Mouse (Mus musculus) CH12.LX (cell line): ENCODE results near the gene Clec11a. TPM values are rescaled to one million over a fixed set of nuclear protein-coding genes. Genes with fewer than 3 reads are reported as not detected.

Experiments used
- DNase-seq: peaks from one replicate; pipeline ENCODE4 v3.0.0-alpha.2; 2013; ENCODE audit errors: extremely low read depth
- H3K27ac ChIP-seq: 2 replicates; pipeline ENCODE4 v1.5.1; 2012; ENCODE audit warnings: low read depth, mild to moderate bottlenecking, control low read depth, moderate library complexity; ENCODE audit not compliant: insufficient read depth
- H3K27me3 ChIP-seq: replicated peaks from 2 replicates; pipeline ENCODE3; 2012; ENCODE audit warnings: inconsistent platforms
- H3K36me3 ChIP-seq, 2 experiments: replicated peaks in 1 of 2; 2 replicates each; pipeline versions ENCODE3 to v1.6.1; 2012; ENCODE audit warnings: inconsistent platforms in 1 of 2, low read length in 1 of 2, mild to moderate bottlenecking in 1 of 2, mixed read lengths in 1 of 2, moderate library complexity in 1 of 2; ENCODE audit not compliant: control insufficient read depth in 1 of 2, insufficient read depth in 1 of 2
- H3K4me1 ChIP-seq, 2 experiments: 2 replicates each; pipeline ENCODE4 v1.6.1; 2012; ENCODE audit warnings: inconsistent platforms in 1 of 2, moderate library complexity in 1 of 2; ENCODE audit not compliant: insufficient read depth in 2 of 2, control insufficient read depth in 1 of 2
- H3K4me2 ChIP-seq: 2 replicates; pipeline ENCODE4 v1.6.1; 2012; ENCODE audit warnings: low read depth, mild to moderate bottlenecking, control low read depth; ENCODE audit not compliant: poor library complexity, insufficient read depth, severe bottlenecking
- H3K4me3 ChIP-seq, 3 experiments: fragments of 150-350 bp in 1 of 3; sonication (generic) in 1 of 3; replicated peaks in 1 of 3; 2 replicates each; pipeline versions ENCODE3 to v1.5.1; 2011 to 2012; ENCODE audit warnings: low read depth in 2 of 3, low read length in 2 of 3, mild to moderate bottlenecking in 2 of 3, moderate library complexity in 2 of 3, control low read depth in 1 of 3, improper control_type of control experiment in 1 of 3, inconsistent platforms in 1 of 3, mixed read lengths in 1 of 3; ENCODE audit not compliant: poor library complexity in 1 of 3
- H3K79me2 ChIP-seq: replicated peaks from 2 replicates; pipeline ENCODE4 v1.6.1; 2012; ENCODE audit warnings: mild to moderate bottlenecking, moderate library complexity; ENCODE audit not compliant: control insufficient read depth, poor library complexity, insufficient read depth, severe bottlenecking; ENCODE audit errors: extremely low read depth
- H3K9ac ChIP-seq: 2 replicates; pipeline ENCODE4 v1.6.1; 2012; ENCODE audit warnings: low read depth, mild to moderate bottlenecking, control low read depth, moderate library complexity; ENCODE audit not compliant: insufficient read depth
- H3K9me3 ChIP-seq: replicated peaks from 2 replicates; pipeline ENCODE3; 2012; ENCODE audit warnings: low read length, inconsistent platforms, mixed read lengths
- BHLHE40 ChIP-seq: IDR thresholded peaks from 2 replicates; pipeline ENCODE4 v1.6.1; 2011; ENCODE audit warnings: mild to moderate bottlenecking, low read depth, low read length, improper control_type of control experiment
- CHD1 ChIP-seq: IDR thresholded peaks from 2 replicates; pipeline ENCODE4 v1.6.1; 2012; ENCODE audit warnings: low read depth, low read length, improper control_type of control experiment, inconsistent platforms
- CHD2 ChIP-seq: IDR thresholded peaks from 2 replicates; pipeline ENCODE4 v1.6.1; 2011; ENCODE audit warnings: low read length, improper control_type of control experiment
- CTCF ChIP-seq, 2 experiments: IDR thresholded peaks in 1 of 2; conservative IDR thresholded peaks in 1 of 2; 2 replicates each; pipeline ENCODE4 v1.5.1; 2011 to 2012; ENCODE audit warnings: low read depth in 2 of 2, low read length in 2 of 2, improper control_type of control experiment in 1 of 2, inconsistent platforms in 1 of 2, mild to moderate bottlenecking in 1 of 2, moderate library complexity in 1 of 2
- E2F4 ChIP-seq: IDR thresholded peaks from 2 replicates; pipeline ENCODE4 v1.6.1; 2011; ENCODE audit warnings: low read depth, low read length, improper control_type of control experiment; ENCODE audit not compliant: insufficient replicate concordance
- KAT2A ChIP-seq: IDR thresholded peaks from 2 replicates; pipeline ENCODE4 v1.6.1; 2012; ENCODE audit warnings: low read length, improper control_type of control experiment, inconsistent platforms; ENCODE audit not compliant: insufficient replicate concordance
- MAZ ChIP-seq: IDR thresholded peaks from 2 replicates; pipeline ENCODE4 v1.6.1; 2012; ENCODE audit warnings: low read depth, mild to moderate bottlenecking, inconsistent platforms, low read length, improper control_type of control experiment, moderate library complexity
- MXI1 ChIP-seq: IDR thresholded peaks from 2 replicates; pipeline ENCODE4 v1.6.1; 2011; ENCODE audit warnings: mild to moderate bottlenecking, low read depth, low read length, improper control_type of control experiment
- MYC ChIP-seq: IDR thresholded peaks from 2 replicates; pipeline ENCODE4 v1.6.1; 2011; ENCODE audit warnings: low read depth, mild to moderate bottlenecking, improper control_type of control experiment, low read length
- NELFE ChIP-seq: IDR thresholded peaks from 2 replicates; pipeline ENCODE4 v1.6.1; 2011; ENCODE audit warnings: low read depth, low read length, improper control_type of control experiment
- POLR2A ChIP-seq: IDR thresholded peaks from 2 replicates; pipeline ENCODE4 v1.6.1; 2011; ENCODE audit warnings: low read depth, mild to moderate bottlenecking, improper control_type of control experiment, low read length
- RAD21 ChIP-seq: IDR thresholded peaks from 2 replicates; pipeline ENCODE4 v1.6.1; 2011; ENCODE audit warnings: low read depth, mild to moderate bottlenecking, low read length, improper control_type of control experiment, moderate library complexity
- TCF12 ChIP-seq: IDR thresholded peaks from 2 replicates; pipeline ENCODE4 v1.6.1; 2014; ENCODE audit warnings: low read depth, mild to moderate bottlenecking, inconsistent platforms, low read length, improper control_type of control experiment
- ZNF384 ChIP-seq: IDR thresholded peaks from 2 replicates; pipeline ENCODE4 v1.6.1; 2012; ENCODE audit warnings: low read depth, low read length, improper control_type of control experiment, inconsistent platforms
- dilution Hi-C: fragments of 300-500 bp; cut with MboI; formaldehyde crosslinking; loops from 2 replicates; pipeline ENCODE4 v1.14.3; 2020; ENCODE audit warnings: low sequenced_read_pairs; ENCODE audit not compliant: extremely low pct_unique_long_range_greater_than_20kb, extremely low pct_ligation_motif_present
- in situ Hi-C: fragments of 300-500 bp; cut with MboI; formaldehyde crosslinking; loops from 3 replicates; pipeline ENCODE4 v1.14.3; 2019; ENCODE audit warnings: low sequenced_read_pairs, low pct_ligation_motif_present, low pct_unique_long_range_greater_than_20kb, mixed read lengths
- polyA plus RNA-seq: library from polyadenylated mRNA; unstranded; fragments of >175 nt; gene quantifications from 2 replicates; pipeline ENCODE4 v1.2.1, GENCODE M21; 2012; ENCODE audit warnings: low read depth; ENCODE audit not compliant: insufficient read length
- total RNA-seq, 2 experiments: library from RNA; depleted of rRNA; stranded (reverse); fragments of 300-350 nt in 1 of 2; fragments of >200 nt in 1 of 2; gene quantifications; 2 replicates each; pipeline ENCODE4 v1.2.3; 2012 to 2014

Gene Clec11a
- total RNA-seq (2012; rRNA removed) (0.89 and 0.97 TPM in 2 replicates), total RNA-seq (2014; rRNA removed) (0.46 and 0.69 TPM in 2 replicates), polyA plus RNA-seq (0.38 and 0.53 TPM in 2 replicates)

GRCm38 (mm10) chr7:44306516-44307240, at the start of gene Clec11a:
Gene Clec11a, minus strand, starts transcription at chr7:44306902.
- no peaks in the 10 kb centered on the region for H3K79me2 ChIP-seq
- dilution Hi-C loops (no loop called here), in situ Hi-C loops (no loop called here)
- H3K27me3 ChIP-seq: peaks cover 53% of the 10 kb centered on the region
- H3K4me1 ChIP-seq: peaks cover 15 to 45% of the 10 kb centered on the region in 2 experiments
- peaks cover 0 to 5% of the 10 kb centered on the region in 2 experiments for H3K36me3 ChIP-seq
- DNase-seq: no peak
- TF ChIP-seq CHD2 (no peak), CHD1 (no peak)
- H3K9ac ChIP-seq: no peak within 1 kb of the TSS
- no peak within 1 kb of the TSS for H3K27ac ChIP-seq
- peak within 1 kb of the TSS; percentile 39 for H3K4me2 ChIP-seq
- H3K4me3 ChIP-seq: peak within 1 kb of the TSS in 2 of 3 experiments; percentile 29 to 34
- H3K9me3 ChIP-seq: no peaks in the 10 kb centered on the region

- no peaks in the 10 kb centered on the region for H3K36me3 ChIP-seq
- H3K4me3 ChIP-seq: no peak overlapping the region
- peaks cover 2 to 27% of the 10 kb centered on the region in 2 experiments; a peak in 2 of 4 replicates for H3K4me1 ChIP-seq
- H3K9ac ChIP-seq: no peak overlapping the region
- no peak for TF ChIP-seq CTCF (conservative IDR thresholded peaks at IDR 0.05 in 1 of 2, IDR thresholded peaks at IDR 0.05 in 1 of 2; ENCODE audit: low read depth in 2 of 2, low read length in 2 of 2)
- no peak for TF ChIP-seq MXI1
- no peak for TF ChIP-seq CHD2
- no peak for TF ChIP-seq E2F4
- TF ChIP-seq MYC: no peak
- TF ChIP-seq ZNF384: no peak
- no peak for TF ChIP-seq MAZ
- no peak for TF ChIP-seq BHLHE40
- no peak for TF ChIP-seq TCF12
- TF ChIP-seq NELFE: no peak
- TF ChIP-seq KAT2A: no peak
- no peak for TF ChIP-seq RAD21
- TF ChIP-seq POLR2A: no peak
- dilution Hi-C loops: no loop called here
- peaks cover 76% of the 10 kb centered on the region for H3K27me3 ChIP-seq
- no peak for DNase-seq
- in situ Hi-C loops: no loop called here
- H3K4me2 ChIP-seq: no peak overlapping the region
- no peaks in the 10 kb centered on the region for H3K79me2 ChIP-seq
- H3K27ac ChIP-seq: no peak overlapping the region
- peaks cover 11% of the 10 kb centered on the region for H3K9me3 ChIP-seq
These were observed 48.7 kb upstream of the Clec11a start for GRCm38 (mm10) chr7:44355411-44355810.
